Mouse (Mus musculus): ENCODE data around the gene Mphosph10. TPM values are rescaled to one million over a fixed set of nuclear protein-coding genes. Genes with fewer than 3 reads are reported as not detected.

Mphosph10 gene
- polyA plus RNA-seq, 1 experiment from 2014 or later = 48.8 TPM

- WGBS = 91% methylated on average over 4 of the region's 4 CpGs
- no peaks in the 10 kb centered on the region for H3K4me1 ChIP-seq (ENCODE audit: control insufficient read depth, insufficient read depth, low read length)
- ATAC-seq (ENCODE audit: low FRiP score, low TSS enrichment) = no peak
- no peaks in the 10 kb centered on the region; the same call in 1 of the 2 replicates for H3K36me3 ChIP-seq (ENCODE audit: control insufficient read depth, insufficient read depth, low read length)
- no peaks in the 10 kb centered on the region for H3K27me3 ChIP-seq (ENCODE audit: control insufficient read depth, insufficient read depth, low read length)
- no peak overlapping the region for H3K4me2 ChIP-seq (replicated peaks; ENCODE audit: low read depth, low read length)
- H3K4me3 ChIP-seq (ENCODE audit: low read length) = no peak overlapping the region
- H3K9me3 ChIP-seq (ENCODE audit: control insufficient read depth, low read length) = no peaks in the 10 kb centered on the region
- H3K9ac ChIP-seq (ENCODE audit: low read depth, low read length) = no peak overlapping the region
- H3K27ac ChIP-seq (ENCODE audit: low read depth, low read length) = no peak overlapping the region
These were observed 64.6 kb downstream of the Mphosph10 start for GRCm38 (mm10) chr7:64327486-64327885.

- Histone ChIP-seq H3K4me3 (ENCODE audit: low read length) (no peak overlapping the region), H3K27me3 (ENCODE audit: control insufficient read depth, insufficient read depth, low read length) (no peaks in the 10 kb centered on the region), H3K4me2 (replicated peaks; ENCODE audit: low read depth, low read length) (no peak overlapping the region), H3K36me3 (ENCODE audit: control insufficient read depth, insufficient read depth, low read length) (no peaks in the 10 kb centered on the region; the same call in 1 of the 2 replicates), H3K9me3 (ENCODE audit: control insufficient read depth, low read length) (no peaks in the 10 kb centered on the region), H3K4me1 (ENCODE audit: control insufficient read depth, insufficient read depth, low read length) (no peaks in the 10 kb centered on the region), H3K27ac (ENCODE audit: low read depth, low read length) (no peak overlapping the region), H3K9ac (ENCODE audit: low read depth, low read length) (no peak overlapping the region)
- 41% methylated on average over 1 of the region's 1 CpGs for WGBS
- peak; percentile 71 for ATAC-seq (ENCODE audit: low FRiP score, low TSS enrichment)
These were observed 65.2 kb downstream of the Mphosph10 start for GRCm38 (mm10) chr7:64326892-64327291.

Other genes starting within 250 kb of the Mphosph10 start
- gene Trpm1, start 238.4 kb downstream of the Mphosph10 start, polyA plus RNA-seq (2014; fragmentation: Nextera tagmentation; extraction: Ambion mirVana) = not detected in 2 replicates
- 5.8 and 12.5 TPM in 2 replicates for gene Mtmr10, start 104.6 kb downstream of the Mphosph10 start, polyA plus RNA-seq (2014; fragmentation: Nextera tagmentation; extraction: Ambion mirVana)
- 6.6 and 9.8 TPM in 2 replicates for gene Fan1, start 18.2 kb downstream of the Mphosph10 start, polyA plus RNA-seq (2014; fragmentation: Nextera tagmentation; extraction: Ambion mirVana)
- 74.4 and 88.9 TPM in 2 replicates for gene Mcee, start 339 bp upstream of the Mphosph10 start, polyA plus RNA-seq (2014; fragmentation: Nextera tagmentation; extraction: Ambion mirVana)
- 2.6 and 2.8 TPM in 2 replicates for gene Apba2, start 109.4 kb upstream of the Mphosph10 start, polyA plus RNA-seq (2014; fragmentation: Nextera tagmentation; extraction: Ambion mirVana)